Mouse (Mus musculus): ENCODE measurements around the gene Pnpla7. TPM values are rescaled to one million over a fixed set of nuclear protein-coding genes. Genes with fewer than 3 reads are reported as not detected.
"Not testable (repeated sequence)": the region's sequence is repeated elsewhere in the genome, so short reads cannot be mapped to it uniquely, and the experiment has no call there.

The Pnpla7 gene
- total RNA-seq (2021): 10 to 100 TPM; 34.9 to 45.5 TPM
- long read RNA-seq, experiment 1, full-length matches to known transcripts: 36 of 81 reads
- long read RNA-seq, experiment 1, partial matches to known transcripts: 4 of 81 reads
- long read RNA-seq, experiment 1, other reads (novel, unspliced or antisense): 41 of 81 reads
- long read RNA-seq, experiment 2, full-length matches to known transcripts: 42 of 116 reads
- long read RNA-seq, experiment 2, partial matches to known transcripts: 10 of 116 reads
- long read RNA-seq, experiment 2, other reads (novel, unspliced or antisense): 64 of 116 reads

DNA sequence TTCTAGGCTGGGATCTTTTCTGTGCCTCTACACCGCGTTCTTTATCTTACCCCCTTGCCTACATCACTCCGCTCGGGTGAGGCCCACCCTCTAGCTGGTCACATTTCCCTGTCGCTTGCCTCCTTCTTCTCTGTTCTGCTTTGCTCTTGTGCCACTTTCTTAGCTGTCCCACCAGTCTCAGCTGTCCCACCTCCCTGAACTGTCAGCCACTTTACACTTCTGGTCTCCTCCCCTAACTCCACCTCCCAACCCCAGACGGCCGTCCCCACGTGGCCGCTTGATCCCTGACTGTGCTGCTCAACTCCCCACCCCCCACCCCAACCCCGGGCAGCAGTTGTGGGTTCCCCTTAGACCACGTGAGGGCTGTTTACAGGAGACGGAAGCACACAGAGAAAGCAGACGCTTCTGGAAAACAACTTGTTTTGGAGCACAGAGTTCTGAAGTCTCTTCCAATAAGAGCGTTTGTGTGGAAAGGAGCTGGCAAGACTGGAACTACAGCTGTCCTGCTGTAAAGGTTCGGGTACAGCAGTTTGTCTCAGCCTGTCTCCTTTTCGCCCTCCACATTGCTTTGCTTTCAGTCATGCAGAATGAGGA, at the start of gene Pnpla7:
Pnpla7 (plus strand) TSS at position 330 of the 594 bp plus-strand sequence.
- peak; percentile 85 for DNase-seq (ENCODE audit: low spot score)

DNA sequence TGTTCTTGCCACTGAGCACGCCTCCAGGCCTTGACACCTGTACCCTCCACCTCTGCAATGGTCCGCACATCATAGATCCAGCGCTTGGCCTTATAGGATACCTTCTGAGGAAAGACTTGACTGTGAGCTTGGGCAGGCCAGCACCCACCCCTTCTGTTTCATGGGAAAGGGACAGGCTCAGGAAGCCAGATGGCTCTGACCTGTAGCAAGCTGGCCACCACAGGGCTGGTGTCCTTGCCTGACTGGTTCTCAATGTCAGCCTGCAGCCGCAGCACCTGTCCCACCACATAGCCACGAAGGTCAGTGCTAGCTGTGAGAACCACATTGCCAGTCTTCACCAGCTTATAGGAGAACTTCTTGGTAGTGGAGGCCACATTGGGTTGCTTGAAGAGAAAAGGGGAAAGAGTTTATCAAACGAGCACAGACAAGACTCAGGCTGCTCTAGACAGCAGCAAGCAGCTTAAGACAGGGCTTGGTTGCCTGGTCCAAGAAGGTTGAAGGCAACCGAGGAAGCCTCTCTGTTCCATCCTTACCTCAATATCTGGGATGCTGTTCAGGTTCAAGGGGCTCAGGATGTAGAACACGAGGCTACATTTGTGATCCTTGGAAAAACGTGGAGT, 49.4 kb upstream of the Pnpla7 start:
- DNase-seq (ENCODE audit: low spot score): no peak

DNA sequence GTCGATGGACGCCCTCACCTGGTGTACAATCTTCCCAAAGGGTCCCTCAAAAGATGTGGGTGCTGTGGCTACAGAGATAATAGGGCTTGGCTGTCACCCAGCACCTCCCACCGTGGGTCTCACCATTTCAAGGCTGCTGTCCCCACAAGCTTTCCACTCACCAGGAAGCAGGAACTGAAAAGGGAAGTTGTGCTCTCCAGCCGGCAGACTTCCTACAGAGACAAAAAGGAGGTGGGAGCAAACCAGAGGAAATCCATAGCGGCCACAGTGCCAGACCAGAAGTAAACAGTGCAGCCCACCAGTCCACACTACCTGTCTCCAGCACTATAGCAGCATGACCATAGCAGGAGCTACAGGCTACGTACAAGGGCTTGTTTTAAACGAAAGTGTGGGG, 48.9 kb upstream of the Pnpla7 start:
- no peak for DNase-seq (ENCODE audit: low spot score)

DNA sequence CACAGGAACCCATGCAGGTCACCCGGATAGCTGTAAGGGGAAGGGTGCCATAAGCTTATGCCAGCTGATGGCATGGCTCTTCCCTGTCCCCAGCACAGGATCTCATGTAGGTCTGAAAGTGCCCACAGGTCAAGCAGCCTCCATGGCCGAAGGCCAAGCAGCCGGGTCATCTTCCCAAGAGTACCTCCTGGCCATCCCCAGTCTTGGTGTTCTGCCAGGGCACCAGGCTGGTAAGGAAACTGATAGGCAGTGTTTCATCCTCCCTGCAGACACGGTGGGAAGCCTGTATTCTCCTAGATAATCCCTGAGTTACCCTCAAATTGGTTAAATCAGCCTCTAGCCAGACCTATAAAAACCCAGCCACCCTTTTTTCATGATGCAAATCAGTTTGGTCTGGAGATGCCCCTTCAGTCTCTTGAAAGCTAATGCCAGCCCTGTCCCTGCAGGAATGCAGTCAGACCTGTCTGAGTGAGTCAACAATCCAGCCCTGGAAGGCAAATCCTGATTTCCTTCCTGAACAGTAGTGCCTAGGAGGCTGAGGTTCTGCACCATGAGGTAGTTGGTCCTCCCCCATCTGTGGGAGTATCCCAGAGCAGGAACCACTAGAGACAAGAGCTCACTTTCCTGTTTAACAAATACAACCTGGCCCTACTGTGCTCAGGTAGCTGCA, 47.9 kb upstream of the Pnpla7 start:
- peak; percentile 79 for DNase-seq (ENCODE audit: low spot score)

DNA sequence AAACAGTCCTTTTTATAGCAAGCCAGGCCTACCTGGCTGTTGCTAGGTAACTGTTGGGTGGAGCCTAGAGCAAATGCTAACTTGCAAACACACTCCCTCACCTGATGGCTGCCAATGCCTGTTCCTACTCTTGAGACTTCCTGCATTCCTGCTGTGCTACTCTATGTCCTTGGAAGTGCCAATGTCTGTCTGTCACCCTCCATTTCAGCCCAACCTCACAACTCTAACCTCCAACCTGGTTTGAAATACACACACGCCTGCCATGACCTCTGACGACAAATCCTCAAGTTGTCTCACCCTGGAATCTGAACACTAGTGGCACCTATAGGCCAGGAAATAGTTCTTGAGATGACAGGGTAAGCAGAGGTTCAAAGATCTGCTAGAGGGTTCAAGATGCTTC, 46.7 kb upstream of the Pnpla7 start:
- DNase-seq (ENCODE audit: low spot score): no peak

DNA sequence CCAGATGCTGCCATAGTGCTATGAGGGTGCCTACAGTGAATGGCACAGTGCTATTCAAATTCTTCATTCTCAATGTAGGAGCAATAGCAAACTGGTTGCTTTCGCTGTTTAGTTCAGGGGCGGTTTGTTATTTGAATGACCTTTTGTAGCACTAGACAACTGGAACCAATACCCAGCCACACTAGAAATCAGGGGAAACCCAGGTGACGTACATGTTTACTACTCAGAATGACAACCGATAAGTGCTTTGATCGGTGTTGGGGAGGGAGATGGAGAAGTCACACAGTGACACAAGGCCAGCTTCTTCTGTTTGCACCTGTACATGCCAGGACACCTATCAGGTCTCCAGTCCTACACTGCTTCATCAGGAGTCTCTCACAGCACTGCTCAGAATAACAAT, 46.2 kb upstream of the Pnpla7 start:
- no peak for DNase-seq (ENCODE audit: low spot score)

DNA sequence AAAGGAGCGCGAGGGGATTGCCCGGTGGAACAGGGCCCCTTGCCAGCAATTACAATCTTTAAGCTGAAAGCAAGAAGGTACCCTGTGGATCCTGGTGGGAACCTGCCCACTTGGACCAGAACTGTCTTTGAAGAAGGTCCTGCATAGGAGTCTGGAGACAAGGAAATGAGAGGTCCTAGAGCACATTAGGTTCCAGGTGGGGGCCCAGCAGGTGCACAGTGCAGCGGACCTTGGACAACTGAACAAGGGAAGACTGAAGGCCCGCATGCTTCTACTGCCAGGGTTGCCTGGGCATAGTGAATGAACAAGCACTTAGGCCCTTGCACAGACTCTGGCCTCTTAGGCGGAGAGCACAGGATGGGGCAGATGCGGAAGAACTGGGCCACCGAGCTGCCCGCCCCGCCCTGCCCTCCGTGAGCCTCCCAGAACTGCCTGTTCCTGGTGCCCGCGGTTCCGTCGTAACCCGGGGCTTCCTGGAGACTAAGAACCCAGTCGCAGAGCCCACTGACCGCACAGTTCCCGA, 41.3 kb upstream of the Pnpla7 start:
- no peak for DNase-seq (ENCODE audit: low spot score)

DNA sequence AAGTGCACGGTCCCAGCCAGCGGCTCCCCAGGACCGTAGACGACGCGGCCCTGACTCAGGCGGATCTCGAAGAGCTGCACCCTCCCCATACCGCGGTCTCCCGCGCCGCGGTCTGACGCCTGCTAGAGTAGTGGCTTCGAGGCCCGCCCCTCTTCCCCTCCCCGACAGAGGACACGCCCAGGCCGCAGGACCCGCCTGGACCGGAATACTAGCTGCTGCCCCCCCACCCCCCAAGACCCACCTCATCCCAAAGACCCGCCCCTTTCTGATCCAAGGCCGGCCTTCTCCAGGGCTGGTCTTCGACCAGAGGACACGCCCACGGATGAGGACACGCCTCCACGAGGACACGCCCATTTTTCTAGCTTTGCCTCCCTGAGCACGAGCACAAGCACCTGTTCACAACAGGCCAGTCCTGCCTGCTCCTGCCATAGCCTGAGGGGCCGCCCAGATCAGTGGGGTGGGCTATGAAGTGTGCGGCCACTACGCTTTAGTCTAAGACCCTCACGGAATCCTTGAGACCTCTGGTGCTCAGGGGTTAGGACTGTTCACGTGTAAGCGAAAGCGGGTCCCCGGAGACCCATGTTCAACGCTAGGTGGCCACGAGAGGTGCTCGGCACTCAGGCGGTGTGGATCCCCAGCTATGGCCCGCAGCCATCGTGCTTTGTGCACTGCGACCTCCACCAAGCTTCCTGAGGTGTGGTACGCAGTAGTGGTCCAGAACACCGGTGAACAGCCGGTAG, 40.6 kb upstream of the Pnpla7 start, which contains the start of gene Arrdc1:
Arrdc1 (minus strand) TSS at position 196 of the 740 bp plus-strand sequence.
- peak; percentile 94 for DNase-seq (ENCODE audit: low spot score)

DNA sequence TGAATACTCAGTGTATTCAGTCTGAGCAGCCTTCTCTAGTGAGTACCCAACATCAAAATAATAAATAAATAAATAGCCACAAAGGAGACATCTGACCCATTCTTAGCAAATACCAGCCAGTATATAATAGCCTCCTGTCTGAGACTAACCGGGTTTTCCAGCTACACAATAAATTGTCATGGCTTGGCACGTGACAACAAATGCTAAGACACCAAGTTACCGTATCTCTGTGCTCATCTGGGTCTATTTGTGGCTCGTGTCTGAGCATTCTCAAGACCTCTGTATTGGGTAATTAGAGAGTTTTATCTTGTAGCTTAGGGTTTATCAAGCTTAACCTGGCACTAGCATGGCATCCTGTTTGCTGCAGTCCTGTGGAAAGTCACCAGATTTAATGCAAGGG, 33.7 kb upstream of the Pnpla7 start:
- no peak for DNase-seq (ENCODE audit: low spot score)

DNA sequence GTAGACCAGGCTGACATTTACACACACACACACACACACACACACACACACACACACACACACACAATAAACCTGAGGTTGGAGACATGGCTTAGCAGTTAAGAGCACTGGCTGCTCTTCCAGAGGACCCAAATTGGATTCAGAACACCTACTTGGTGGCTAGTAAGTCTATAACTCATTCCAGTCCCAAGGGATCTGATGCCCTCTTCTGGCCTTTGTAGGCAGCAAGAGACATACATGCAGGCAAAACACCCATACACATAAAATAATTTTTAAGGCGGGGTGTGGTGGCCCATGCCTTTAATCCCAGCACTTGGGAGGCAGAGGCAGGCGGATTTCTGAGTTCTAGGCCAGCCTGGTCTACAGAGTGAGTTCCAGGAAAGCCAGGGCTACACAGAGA, 31.5 kb upstream of the Pnpla7 start:
- DNase-seq (ENCODE audit: low spot score): peak; percentile 45

DNA sequence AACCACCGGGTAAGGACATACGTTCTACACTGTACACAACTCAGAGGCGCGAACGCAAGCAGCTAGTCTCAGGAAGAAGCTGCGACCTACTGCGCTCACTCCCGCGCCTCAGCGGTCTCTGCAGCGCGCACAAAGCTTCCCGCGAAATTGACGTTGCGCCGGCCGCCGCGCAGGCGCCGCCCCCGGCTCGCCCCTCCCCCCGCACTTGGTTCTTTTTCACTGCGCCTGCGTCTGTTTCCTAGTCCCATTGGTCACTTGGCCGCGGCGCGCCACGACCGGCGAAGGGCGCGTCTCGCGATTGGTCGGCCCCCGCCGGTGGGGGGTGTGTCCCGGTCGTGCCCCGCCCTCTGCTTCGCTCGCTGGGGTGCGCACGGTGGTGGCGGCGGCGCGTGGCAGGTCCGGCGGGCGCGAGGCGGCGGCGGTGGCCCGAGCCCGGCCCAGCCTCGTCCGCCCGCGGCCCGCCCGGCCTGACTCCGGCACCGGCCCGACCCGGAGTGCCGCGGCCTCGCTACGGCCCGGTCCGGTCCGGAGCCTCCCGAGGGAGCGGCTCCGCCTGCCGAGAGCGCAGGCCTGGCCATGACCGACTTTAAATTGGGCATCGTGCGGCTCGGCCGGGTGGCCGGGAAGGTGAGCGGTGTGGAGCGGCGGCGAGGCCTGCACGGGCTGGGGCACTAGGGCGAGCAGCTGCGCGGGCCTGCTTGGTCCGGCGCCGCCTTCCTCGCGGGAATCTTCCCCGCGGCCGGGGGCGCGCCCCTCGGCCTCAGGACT, 26.2 kb upstream of the Pnpla7 start, which contains the start of gene Zmynd19:
Zmynd19 (plus strand) TSS at position 372 of the 768 bp plus-strand sequence.
- peak; percentile 98 for DNase-seq (ENCODE audit: low spot score)

DNA sequence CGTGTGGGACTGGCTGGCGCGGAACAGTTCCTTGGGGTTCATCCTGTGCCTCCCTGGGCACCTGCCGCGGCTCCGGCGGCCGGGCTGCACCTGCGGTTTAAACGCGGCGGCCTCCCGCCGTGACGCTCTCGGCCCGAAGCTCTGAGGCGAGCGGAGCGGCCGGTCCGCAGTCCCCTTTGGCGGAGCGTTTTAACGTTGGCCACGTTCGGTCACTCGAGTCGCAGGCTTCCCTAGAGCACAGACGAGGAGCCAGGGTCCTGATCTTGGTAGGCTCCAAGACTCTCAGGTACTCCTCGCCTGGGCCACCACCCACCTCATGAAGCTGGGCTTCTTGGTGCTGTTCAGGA, 25.7 kb upstream of the Pnpla7 start:
- DNase-seq (ENCODE audit: low spot score): no peak

DNA sequence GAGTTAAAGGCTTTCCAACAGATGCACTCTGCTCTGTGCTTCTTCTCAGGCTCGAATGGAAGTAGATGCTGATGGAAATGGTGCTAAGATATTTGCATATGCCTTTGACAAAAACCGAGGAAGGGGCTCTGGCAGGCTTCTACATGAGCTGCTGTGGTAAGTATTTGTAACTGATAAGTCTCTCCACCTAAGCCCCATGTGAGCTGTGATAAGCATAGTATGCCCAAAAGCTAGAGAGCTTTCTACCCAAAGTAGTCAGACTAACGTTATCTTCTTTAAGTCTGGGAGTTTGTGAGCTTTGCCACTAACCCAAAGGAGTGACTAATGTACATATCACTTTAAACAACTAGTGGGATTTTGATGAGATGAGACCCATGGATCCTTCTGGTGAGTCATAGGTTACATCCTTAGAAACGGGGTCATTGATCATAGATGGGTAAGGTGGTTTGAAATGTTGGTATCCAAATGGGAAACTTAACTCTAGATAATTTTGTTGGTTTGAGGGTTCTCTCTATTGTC, 23.2 kb upstream of the Pnpla7 start:
- DNase-seq (ENCODE audit: low spot score): no peak

DNA sequence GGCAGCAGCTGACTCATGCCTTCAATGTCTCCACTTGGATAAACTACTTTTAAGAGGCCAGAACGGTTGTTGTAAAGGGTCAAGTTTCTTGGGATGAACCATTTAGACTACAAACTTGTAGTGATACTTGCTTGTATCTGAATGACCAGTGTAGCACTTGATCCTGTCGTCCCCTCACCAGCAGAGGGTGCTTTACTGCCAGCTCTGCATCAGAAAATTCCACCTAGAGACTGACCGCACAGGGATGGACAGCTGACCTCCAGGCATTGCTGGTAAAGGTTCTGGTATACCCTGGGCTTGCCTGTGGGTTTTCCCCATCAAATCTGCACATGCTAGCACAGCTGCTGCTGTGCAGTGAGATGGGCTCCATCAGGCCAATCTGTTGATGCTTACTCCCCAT, 14.9 kb upstream of the Pnpla7 start:
- peak; percentile 9 for DNase-seq (ENCODE audit: low spot score)

DNA sequence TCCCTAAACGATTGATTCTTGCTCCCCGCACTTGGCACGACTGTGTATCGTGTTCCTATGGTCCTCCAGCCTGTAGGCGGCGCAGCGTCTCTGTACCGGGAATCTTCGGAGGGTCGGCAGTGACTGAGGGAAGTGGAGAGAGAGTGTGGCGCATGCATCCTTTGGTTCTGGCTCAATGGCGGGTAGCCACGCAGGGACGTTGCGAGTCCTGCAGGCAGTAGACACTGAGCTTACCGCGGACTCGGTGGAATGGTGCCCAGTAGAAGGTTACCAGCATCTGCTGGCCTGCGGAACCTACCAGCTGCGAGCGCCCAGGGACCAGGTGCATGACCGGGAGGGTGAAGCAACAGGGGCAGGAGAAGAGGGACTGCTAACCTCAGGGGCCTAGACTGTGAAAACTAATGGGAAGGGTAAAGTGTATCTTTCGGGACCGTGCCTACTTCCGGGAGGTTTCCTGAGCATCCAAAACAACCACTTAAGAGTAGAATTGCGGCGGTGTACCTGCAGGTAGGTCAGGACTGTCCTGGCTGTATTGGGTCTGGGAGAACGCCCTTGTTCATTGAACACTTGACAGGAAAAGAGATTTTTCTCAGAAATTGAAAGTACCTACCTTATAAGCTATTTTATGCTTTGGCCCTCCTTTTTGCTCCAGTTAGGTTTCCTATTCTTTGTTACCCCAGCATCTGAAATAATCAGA, 13.4 kb upstream of the Pnpla7 start, which contains the start of gene Dph7:
Dph7 (plus strand) TSS at position 97 of the 697 bp plus-strand sequence.
- peak; percentile 84 for DNase-seq (ENCODE audit: low spot score)

DNA sequence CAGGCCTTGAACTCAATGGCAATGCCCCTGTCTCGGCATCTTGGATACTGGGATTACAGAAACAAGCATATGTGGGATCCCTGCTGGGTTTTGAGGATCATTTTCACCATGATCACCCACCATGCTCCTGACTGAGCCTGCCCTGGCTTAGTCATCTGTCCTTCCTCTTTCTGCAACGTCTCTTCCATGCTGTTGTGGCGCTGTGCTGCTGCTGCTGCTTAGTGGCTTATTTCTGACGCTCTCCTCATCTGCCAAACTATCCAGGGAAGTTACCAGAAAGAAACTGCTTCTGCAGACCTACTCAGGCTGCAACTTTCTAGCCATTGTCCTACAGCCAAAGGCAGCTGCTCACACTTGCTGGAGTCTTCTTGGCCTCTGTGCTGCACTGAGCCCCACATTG, 5.4 kb upstream of the Pnpla7 start:
- DNase-seq (ENCODE audit: low spot score): no peak

DNA sequence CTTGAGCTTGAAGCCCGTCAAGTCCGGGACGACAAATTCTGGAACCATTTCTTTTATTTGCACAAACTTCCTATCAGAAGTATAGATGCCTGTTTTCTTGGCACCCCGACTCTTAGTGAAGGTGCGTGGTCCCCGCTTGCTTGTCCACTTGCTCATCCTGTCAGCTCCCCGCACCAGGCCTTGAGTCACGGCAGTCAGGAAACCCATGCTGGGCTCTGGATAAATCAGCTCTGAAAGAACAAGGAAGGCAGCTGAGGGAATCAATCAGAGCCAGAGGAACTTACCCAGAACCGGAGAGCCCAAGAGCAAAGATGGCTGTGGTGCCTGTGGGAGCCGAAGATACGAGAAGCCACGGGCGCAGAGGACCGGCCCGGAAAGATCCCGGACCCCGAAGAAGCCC, 1.4 kb upstream of the Pnpla7 start:
- DNase-seq (ENCODE audit: low spot score): not testable (repeated sequence)

DNA sequence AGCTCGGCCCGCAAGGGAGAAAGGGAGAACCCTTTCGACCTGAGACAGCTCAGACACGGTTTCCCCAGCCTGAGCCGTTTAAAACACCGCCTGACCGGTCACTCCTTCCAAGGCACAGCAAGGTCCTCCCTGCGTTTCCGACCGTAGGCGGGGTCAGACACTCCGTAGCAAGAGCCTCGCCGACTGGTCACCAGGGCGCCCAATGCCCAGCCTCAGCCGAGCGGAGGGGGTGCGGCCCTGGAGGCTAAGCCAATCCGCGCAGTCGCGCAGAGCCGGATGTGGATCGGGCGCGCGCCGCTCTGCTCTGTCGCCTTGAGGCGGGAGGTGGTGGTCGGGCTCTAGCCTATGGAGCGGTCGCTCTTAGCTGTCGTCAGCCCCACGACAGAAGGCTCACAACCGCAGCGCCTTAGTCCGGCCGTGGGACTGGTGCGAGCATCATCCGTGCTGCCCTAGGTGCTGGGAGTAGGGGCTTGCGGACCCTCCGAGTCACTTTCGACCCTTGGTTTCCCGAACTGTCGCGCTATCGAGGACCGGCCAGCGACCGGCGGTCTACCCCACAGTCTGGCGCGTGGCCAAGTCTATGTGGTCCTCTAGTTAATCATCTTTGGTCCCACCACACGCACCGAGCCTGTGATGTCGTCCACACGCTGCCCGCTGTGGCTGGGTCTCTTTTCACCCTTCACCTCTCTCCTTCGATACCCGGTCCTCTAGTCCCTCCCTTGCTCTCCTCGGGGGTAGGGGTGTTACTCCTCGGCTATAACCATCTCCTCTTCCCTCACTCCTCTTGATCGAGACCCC, 728 bp upstream of the Pnpla7 start, which contains the start of gene Mrpl41:
Mrpl41 (minus strand) TSS at position 193 of the 798 bp plus-strand sequence.
- peak; percentile 96 for DNase-seq (ENCODE audit: low spot score)

DNA sequence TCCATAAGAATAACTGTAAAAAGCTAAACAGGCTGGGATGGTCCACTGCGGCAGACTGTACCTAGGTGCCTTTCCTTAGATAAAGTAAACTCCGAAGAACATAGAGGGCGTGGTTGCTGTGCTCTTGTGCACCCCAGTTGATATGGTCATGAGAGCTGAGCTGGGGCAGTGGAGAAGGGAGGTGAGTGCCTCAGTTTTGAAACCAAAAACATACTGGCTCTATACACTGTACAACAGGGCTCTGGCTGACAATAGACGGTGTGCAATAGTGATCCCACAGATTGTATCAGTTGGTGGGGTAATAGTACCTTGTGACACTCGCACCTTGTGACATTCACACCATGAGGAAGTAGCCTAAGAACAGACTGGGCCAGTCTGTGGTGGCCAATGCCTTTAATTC, 1.1 kb downstream of the Pnpla7 start:
- no peak for DNase-seq (ENCODE audit: low spot score)

Measured in gastrocnemius, adult 18-20 months (tissue).